Mouse (Mus musculus) ES-E14 (cell line): Measurements from ENCODE around the gene Nup210l. TPM values are rescaled to one million over a fixed set of nuclear protein-coding genes. Genes with fewer than 3 reads are reported as not detected.

ENCODE experiments used
- DNase-seq: peaks from one replicate; pipeline ENCODE4 v3.0.0-alpha.2; 2013; ENCODE audit warnings: low read depth, low spot score
- H3K27ac ChIP-seq: 2 replicates; pipeline ENCODE4 v1.5.1; 2012; ENCODE audit warnings: low read depth, mild to moderate bottlenecking, low read length, moderate library complexity, mixed read lengths; ENCODE audit not compliant: poor library complexity, insufficient read depth, severe bottlenecking
- H3K36me3 ChIP-seq: 2 replicates; pipeline ENCODE4 v1.6.1; 2012; ENCODE audit warnings: mild to moderate bottlenecking, low read length, moderate library complexity, mixed read lengths; ENCODE audit not compliant: control insufficient read depth, poor library complexity, insufficient read depth, severe bottlenecking
- H3K4me1 ChIP-seq, 2 experiments: fragments of 150-350 bp in 1 of 2; sonication (generic) in 1 of 2; 2 replicates each; pipeline ENCODE4 v1.6.1; 2012; ENCODE audit warnings: low read length in 2 of 2, mild to moderate bottlenecking in 1 of 2, mixed read lengths in 1 of 2; ENCODE audit not compliant: control insufficient read depth in 2 of 2, insufficient read depth in 2 of 2, poor library complexity in 1 of 2
- H3K4me3 ChIP-seq, 2 experiments: fragments of 150-350 bp in 1 of 2; sonication (generic) in 1 of 2; 2 replicates each; pipeline ENCODE4 v1.5.1; 2012; ENCODE audit warnings: low read length in 2 of 2, low read depth in 1 of 2, mild to moderate bottlenecking in 1 of 2, mixed read lengths in 1 of 2; ENCODE audit not compliant: insufficient read depth in 1 of 2, poor library complexity in 1 of 2, severe bottlenecking in 1 of 2
- H3K9ac ChIP-seq: 2 replicates; pipeline ENCODE4 v1.6.1; 2012; ENCODE audit warnings: low read depth, mild to moderate bottlenecking, low read length, mixed read lengths; ENCODE audit not compliant: poor library complexity, insufficient read depth, severe bottlenecking
- H3K9me3 ChIP-seq: fragments of 150-350 bp; sonication (generic); 2 replicates; pipeline ENCODE4 v1.6.1; 2012; ENCODE audit warnings: low read depth, mild to moderate bottlenecking, low read length; ENCODE audit not compliant: control insufficient read depth, insufficient read depth
- CHD2 ChIP-seq: IDR thresholded peaks from 2 replicates; pipeline ENCODE4 v1.6.1; 2014; ENCODE audit warnings: mild to moderate bottlenecking, low read depth, low read length, inconsistent platforms
- HCFC1 ChIP-seq: IDR thresholded peaks from 2 replicates; pipeline ENCODE4 v1.6.1; 2012; ENCODE audit warnings: low read length, inconsistent platforms, borderline replicate concordance; ENCODE audit not compliant: insufficient read depth
- MAFK ChIP-seq: IDR thresholded peaks from 2 replicates; pipeline ENCODE4 v1.6.1; 2014; ENCODE audit warnings: mild to moderate bottlenecking, low read depth, low read length, inconsistent platforms; ENCODE audit not compliant: insufficient read depth
- ZC3H11A ChIP-seq: IDR thresholded peaks from 2 replicates; pipeline ENCODE4 v1.6.1; 2012; ENCODE audit warnings: low read depth, mild to moderate bottlenecking, inconsistent platforms, low read length, borderline replicate concordance
- ZNF384 ChIP-seq: IDR thresholded peaks from 2 replicates; pipeline ENCODE4 v1.6.1; 2012; ENCODE audit warnings: low read depth, low read length, inconsistent platforms
- in situ Hi-C, 2 experiments: fragments of 600-800 bp; cut with MboI; formaldehyde crosslinking; loops; one replicate each; pipeline ENCODE4 v1.15.1; 2025; ENCODE audit warnings: low sequenced_read_pairs in 2 of 2, inconsistent platforms in 1 of 2; ENCODE audit not compliant: unreplicated experiment in 2 of 2
- total RNA-seq: library from RNA; depleted of rRNA; stranded (reverse); fragments of 300-350 nt; gene quantifications from 2 replicates; pipeline ENCODE4 v1.2.3, GENCODE M21; 2012; rRNA removed

Nup210l gene
- total RNA-seq, 1 experiment = 0.80 TPM

GRCm38 (mm10) chr3:90256731-90257530, 153.0 kb downstream of the Nup210l start:
- H3K9ac ChIP-seq = no peak overlapping the region
- no peak overlapping the region for H3K4me3 ChIP-seq
- TF ChIP-seq HCFC1 = no peak
- no peak for TF ChIP-seq ZC3H11A
- no peak for TF ChIP-seq ZNF384
- no peak for TF ChIP-seq CHD2
- TF ChIP-seq MAFK = no peak
- in situ Hi-C loops = no loop called here
- DNase-seq = no peak
- peaks cover 3 to 4% of the 10 kb centered on the region in 2 experiments; a peak in 2 of 4 replicates for H3K4me1 ChIP-seq
- H3K27ac ChIP-seq = no peak overlapping the region
- H3K36me3 ChIP-seq = peaks cover 26% of the 10 kb centered on the region
- no peaks in the 10 kb centered on the region for H3K9me3 ChIP-seq

GRCm38 (mm10) chr3:90258521-90258920, 154.6 kb downstream of the Nup210l start:
- DNase-seq = no peak
- peaks cover 34% of the 10 kb centered on the region for H3K36me3 ChIP-seq
- H3K4me3 ChIP-seq = no peak overlapping the region
- H3K27ac ChIP-seq = no peak overlapping the region
- TF ChIP-seq HCFC1 (no peak), ZNF384 (no peak), MAFK (no peak), CHD2 (no peak), ZC3H11A (no peak)
- in situ Hi-C loops = no loop called here
- H3K9me3 ChIP-seq = no peaks in the 10 kb centered on the region
- H3K4me1 ChIP-seq = peaks cover 2 to 4% of the 10 kb centered on the region in 2 experiments; a peak in 2 of 4 replicates
- H3K9ac ChIP-seq = no peak overlapping the region

Other genes starting within 250 kb of the Nup210l start
- 1.0 and 1.8 TPM in 2 replicates for gene Il6ra, start 190.9 kb upstream of the Nup210l start, total RNA-seq
- 41.6 and 51.4 TPM in 2 replicates for gene Atp8b2, start 140.6 kb upstream of the Nup210l start, total RNA-seq
- 222 and 241 TPM in 2 replicates for gene Hax1, start 105.4 kb upstream of the Nup210l start, total RNA-seq
- 69.2 and 73.7 TPM in 2 replicates for gene 4933434E20Rik, start 52.5 kb upstream of the Nup210l start, total RNA-seq
- gene Ubap2l, start 51.5 kb upstream of the Nup210l start, total RNA-seq = 85.4 and 109 TPM in 2 replicates
- gene Tpm3, start 31.5 kb upstream of the Nup210l start, total RNA-seq = 241 and 287 TPM in 2 replicates
- gene Rps27, start 109.5 kb downstream of the Nup210l start, total RNA-seq = 3,820 and 4,467 TPM in 2 replicates
- 9.6 and 13.2 TPM in 2 replicates for gene Rab13, start 109.6 kb downstream of the Nup210l start, total RNA-seq
- gene Jtb, start 127.5 kb downstream of the Nup210l start, total RNA-seq = 61.9 and 64.0 TPM in 2 replicates
- 2.3 and 4.8 TPM in 2 replicates for gene Creb3l4, start 139.4 kb downstream of the Nup210l start, total RNA-seq
- gene Slc39a1, start 144.0 kb downstream of the Nup210l start, total RNA-seq = 88.4 and 115 TPM in 2 replicates
- 9.8 and 11.8 TPM in 2 replicates for gene Crtc2, start 150.0 kb downstream of the Nup210l start, total RNA-seq
- 4.1 and 8.2 TPM in 2 replicates for gene Dennd4b, start 161.1 kb downstream of the Nup210l start, total RNA-seq
- gene Gatad2b, start 189.0 kb downstream of the Nup210l start, total RNA-seq = 17.9 and 20.9 TPM in 2 replicates